Mouse (Mus musculus): ENCODE results near the gene Car11. TPM values are rescaled to one million over a fixed set of nuclear protein-coding genes. Genes with fewer than 3 reads are reported as not detected.
A peak's percentile ranks its signal among the peaks of the same experiment; 100 is the strongest.

Car11 gene
- total and polyA plus RNA-seq, 2 experiments from 2014 or later: 1.6 to 2.8 TPM

GRCm38 (mm10) chr7:45704730-45705442, 5.2 kb downstream of the Car11 start, which contains the start of gene Dbp:
Dbp (plus strand) TSS chr7:45705088.
- ATAC-seq (ENCODE audit: insufficient read depth, low read depth) (peak; percentile 83), DNase-seq (ENCODE audit: low spot score) (peak; percentile 98)
- peak; percentile 89 for TF ChIP-seq EP300 (IDR thresholded peaks at IDR 0.05; ENCODE audit: low read depth)
- no peak for TF ChIP-seq CTCF (IDR thresholded peaks at IDR 0.05; ENCODE audit: low read depth)
- H3K36me3 ChIP-seq (replicated peaks; ENCODE audit: control insufficient read depth, insufficient read depth, low read length): peaks cover 7% of the 10 kb centered on the region; the same call in 1 of the 2 replicates
- H3K4me3 ChIP-seq (ENCODE audit: low read depth, low read length): peak within 1 kb of the TSS; percentile 77
- H3K27ac ChIP-seq (ENCODE audit: low read depth): peak within 1 kb of the TSS; percentile 98
- peaks cover 7% of the 10 kb centered on the region for H3K27me3 ChIP-seq (ENCODE audit: control insufficient read depth, insufficient read depth, low read length)
- H3K9ac ChIP-seq (replicated peaks; ENCODE audit: low read depth, low read length): peak within 1 kb of the TSS; percentile 92
- peak within 1 kb of the TSS; percentile 96 for H3K4me2 ChIP-seq (ENCODE audit: low read depth, low read length)
- H3K9me3 ChIP-seq (replicated peaks; ENCODE audit: control insufficient read depth, low read length): no peaks in the 10 kb centered on the region
- peaks cover 31% of the 10 kb centered on the region for H3K4me1 ChIP-seq (ENCODE audit: control insufficient read depth, insufficient read depth)
- under 1% methylated on average over 33 of the region's 36 CpGs for WGBS

- Histone ChIP-seq H3K4me3 (ENCODE audit: low read depth, low read length) (peak overlapping the region; percentile 77), H3K9ac (replicated peaks; ENCODE audit: low read depth, low read length) (peak overlapping the region; percentile 92), H3K36me3 (replicated peaks; ENCODE audit: control insufficient read depth, insufficient read depth, low read length) (peaks cover 12% of the 10 kb centered on the region), H3K4me2 (ENCODE audit: low read depth, low read length) (peak overlapping the region; percentile 96), H3K4me1 (ENCODE audit: control insufficient read depth, insufficient read depth) (peaks cover 25% of the 10 kb centered on the region), H3K27ac (ENCODE audit: low read depth) (peak overlapping the region; percentile 98), H3K27me3 (ENCODE audit: control insufficient read depth, insufficient read depth, low read length) (peaks cover 1% of the 10 kb centered on the region; the same call in 1 of the 2 replicates), H3K9me3 (replicated peaks; ENCODE audit: control insufficient read depth, low read length) (no peaks in the 10 kb centered on the region)
- WGBS: under 1% methylated on average over 21 of the region's 21 CpGs
- ATAC-seq (ENCODE audit: insufficient read depth, low read depth) (no peak), DNase-seq (ENCODE audit: low spot score) (no peak)
- TF ChIP-seq CTCF (IDR thresholded peaks at IDR 0.05; ENCODE audit: low read depth) (no peak), EP300 (IDR thresholded peaks at IDR 0.05; ENCODE audit: low read depth) (no peak)
Measured at GRCm38 (mm10) chr7:45705443-45705864, 5.8 kb downstream of the Car11 start.

GRCm38 (mm10) chr7:45705873-45706281, 6.2 kb downstream of the Car11 start:
- peaks cover 24% of the 10 kb centered on the region for H3K4me1 ChIP-seq (ENCODE audit: control insufficient read depth, insufficient read depth)
- peaks cover 17% of the 10 kb centered on the region for H3K36me3 ChIP-seq (replicated peaks; ENCODE audit: control insufficient read depth, insufficient read depth, low read length)
- H3K9ac ChIP-seq (replicated peaks; ENCODE audit: low read depth, low read length): peak overlapping the region; percentile 92
- DNase-seq (ENCODE audit: low spot score) (peak; percentile 85), ATAC-seq (ENCODE audit: insufficient read depth, low read depth) (peak; percentile 10; the same call in 1 of the 2 replicates)
- TF ChIP-seq EP300 (IDR thresholded peaks at IDR 0.05; ENCODE audit: low read depth): no peak
- no peak for TF ChIP-seq CTCF (IDR thresholded peaks at IDR 0.05; ENCODE audit: low read depth)
- H3K27ac ChIP-seq (ENCODE audit: low read depth): peak overlapping the region; percentile 98
- H3K9me3 ChIP-seq (replicated peaks; ENCODE audit: control insufficient read depth, low read length): no peaks in the 10 kb centered on the region
- H3K4me2 ChIP-seq (ENCODE audit: low read depth, low read length): peak overlapping the region; percentile 96
- H3K4me3 ChIP-seq (ENCODE audit: low read depth, low read length): peak overlapping the region; percentile 77
- no peaks in the 10 kb centered on the region for H3K27me3 ChIP-seq (ENCODE audit: control insufficient read depth, insufficient read depth, low read length)
- 2% methylated on average over 7 of the region's 7 CpGs for WGBS

- TF ChIP-seq CTCF (IDR thresholded peaks at IDR 0.05; ENCODE audit: low read depth) (no peak), EP300 (IDR thresholded peaks at IDR 0.05; ENCODE audit: low read depth) (no peak)
- Histone ChIP-seq H3K36me3 (replicated peaks; ENCODE audit: control insufficient read depth, insufficient read depth, low read length) (peaks cover 24% of the 10 kb centered on the region), H3K4me2 (ENCODE audit: low read depth, low read length) (peak overlapping the region; percentile 96), H3K4me1 (ENCODE audit: control insufficient read depth, insufficient read depth) (peaks cover 24% of the 10 kb centered on the region), H3K27ac (ENCODE audit: low read depth) (peak overlapping the region; percentile 98), H3K9me3 (replicated peaks; ENCODE audit: control insufficient read depth, low read length) (no peaks in the 10 kb centered on the region), H3K4me3 (ENCODE audit: low read depth, low read length) (peak overlapping the region; percentile 77), H3K27me3 (ENCODE audit: control insufficient read depth, insufficient read depth, low read length) (no peaks in the 10 kb centered on the region), H3K9ac (replicated peaks; ENCODE audit: low read depth, low read length) (peak overlapping the region; percentile 92)
- under 1% methylated on average over 39 of the region's 45 CpGs for WGBS
- ATAC-seq (ENCODE audit: insufficient read depth, low read depth): peak; percentile 28
- peak; percentile 86 for DNase-seq (ENCODE audit: low spot score)
Measured at GRCm38 (mm10) chr7:45706721-45707241, 7.1 kb downstream of the Car11 start.

GRCm38 (mm10) chr7:45707375-45707967, 7.8 kb downstream of the Car11 start:
- TF ChIP-seq CTCF (IDR thresholded peaks at IDR 0.05; ENCODE audit: low read depth): no peak
- TF ChIP-seq EP300 (IDR thresholded peaks at IDR 0.05; ENCODE audit: low read depth): peak; percentile 98
- Histone ChIP-seq H3K4me1 (ENCODE audit: control insufficient read depth, insufficient read depth) (peaks cover 24% of the 10 kb centered on the region), H3K4me2 (ENCODE audit: low read depth, low read length) (peak overlapping the region; percentile 96), H3K27me3 (ENCODE audit: control insufficient read depth, insufficient read depth, low read length) (no peaks in the 10 kb centered on the region), H3K4me3 (ENCODE audit: low read depth, low read length) (peak overlapping the region; percentile 77), H3K9me3 (replicated peaks; ENCODE audit: control insufficient read depth, low read length) (no peaks in the 10 kb centered on the region), H3K36me3 (replicated peaks; ENCODE audit: control insufficient read depth, insufficient read depth, low read length) (peaks cover 31% of the 10 kb centered on the region), H3K27ac (ENCODE audit: low read depth) (peak overlapping the region; percentile 98), H3K9ac (replicated peaks; ENCODE audit: low read depth, low read length) (peak overlapping the region; percentile 41)
- ATAC-seq (ENCODE audit: insufficient read depth, low read depth) (peak; percentile 52), DNase-seq (ENCODE audit: low spot score) (peak; percentile 95)
- under 1% methylated on average over 27 of the region's 27 CpGs for WGBS

All from heart, postnatal 0 days (tissue).